Mouse (Mus musculus): ENCODE results near the gene Prr14l.
"Not testable (repeated sequence)": the region's sequence is repeated elsewhere in the genome, so short reads cannot be mapped to it uniquely, and the experiment has no call there.

Gene Prr14l

GRCm38 (mm10) chr5:32853731-32854507 lies at the start of gene Prr14l:
Gene Prr14l, minus strand, starts transcription at chr5:32854256.
- DNase-seq (ENCODE audit: low spot score in 2 of 2), result peak; percentile 98 to 100

- DNase-seq (ENCODE audit: low spot score in 2 of 2), result no peak
Observed at GRCm38 (mm10) chr5:32886739-32887138, 32.7 kb upstream of the Prr14l start.

DNA sequence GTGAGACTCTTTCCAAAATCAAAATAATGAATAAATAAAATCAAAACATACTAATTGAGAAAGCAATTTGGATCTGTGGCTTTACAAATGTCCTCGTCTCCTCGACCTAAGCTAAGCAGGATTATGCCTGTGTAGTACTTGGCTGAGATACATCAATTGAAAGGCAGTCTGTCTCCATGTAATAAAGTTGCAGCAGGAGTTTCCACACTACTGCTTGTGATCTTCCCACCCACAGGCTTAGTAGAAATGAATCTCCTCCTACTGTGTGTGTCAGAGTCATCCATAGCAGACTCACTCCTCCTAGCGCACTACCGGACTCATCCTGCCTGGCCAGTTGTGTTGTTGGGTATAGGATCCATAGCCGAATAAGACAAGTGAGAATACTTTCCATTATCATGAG lies 18.3 kb upstream of the Prr14l start:
- no peak for DNase-seq (ENCODE audit: low spot score in 2 of 2)

DNA sequence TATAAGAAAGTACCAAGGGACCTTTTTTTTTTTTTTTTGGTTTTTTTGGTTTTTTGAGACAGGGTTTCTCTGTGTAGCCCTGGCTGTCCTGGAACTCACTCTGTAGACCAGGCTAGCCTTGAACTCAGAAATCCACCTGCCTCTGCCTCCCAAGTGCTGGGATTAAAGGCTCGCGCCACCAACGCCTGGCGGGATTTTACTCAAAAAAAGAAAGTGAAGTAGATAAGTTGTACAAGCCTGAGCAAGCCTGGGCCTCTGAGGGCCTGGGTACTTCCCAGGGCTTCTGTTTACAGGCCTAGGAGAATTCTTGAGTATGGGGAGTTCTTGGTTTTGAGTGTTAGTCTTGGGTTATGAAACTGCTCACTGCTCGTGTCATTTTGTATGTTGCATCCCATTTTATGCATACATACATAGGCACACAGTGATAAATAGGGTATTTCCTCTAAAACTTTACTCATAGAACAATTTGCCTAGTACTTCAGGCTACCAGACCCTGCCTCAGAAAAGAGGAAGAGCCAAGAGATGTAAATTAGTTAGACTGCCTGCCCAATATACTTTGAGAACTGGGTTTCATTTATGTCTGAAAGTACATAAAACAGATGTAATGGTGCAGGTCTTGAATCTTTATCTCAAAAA lies 15.5 kb upstream of the Prr14l start:
- DNase-seq (ENCODE audit: low spot score in 2 of 2), result no peak

DNA sequence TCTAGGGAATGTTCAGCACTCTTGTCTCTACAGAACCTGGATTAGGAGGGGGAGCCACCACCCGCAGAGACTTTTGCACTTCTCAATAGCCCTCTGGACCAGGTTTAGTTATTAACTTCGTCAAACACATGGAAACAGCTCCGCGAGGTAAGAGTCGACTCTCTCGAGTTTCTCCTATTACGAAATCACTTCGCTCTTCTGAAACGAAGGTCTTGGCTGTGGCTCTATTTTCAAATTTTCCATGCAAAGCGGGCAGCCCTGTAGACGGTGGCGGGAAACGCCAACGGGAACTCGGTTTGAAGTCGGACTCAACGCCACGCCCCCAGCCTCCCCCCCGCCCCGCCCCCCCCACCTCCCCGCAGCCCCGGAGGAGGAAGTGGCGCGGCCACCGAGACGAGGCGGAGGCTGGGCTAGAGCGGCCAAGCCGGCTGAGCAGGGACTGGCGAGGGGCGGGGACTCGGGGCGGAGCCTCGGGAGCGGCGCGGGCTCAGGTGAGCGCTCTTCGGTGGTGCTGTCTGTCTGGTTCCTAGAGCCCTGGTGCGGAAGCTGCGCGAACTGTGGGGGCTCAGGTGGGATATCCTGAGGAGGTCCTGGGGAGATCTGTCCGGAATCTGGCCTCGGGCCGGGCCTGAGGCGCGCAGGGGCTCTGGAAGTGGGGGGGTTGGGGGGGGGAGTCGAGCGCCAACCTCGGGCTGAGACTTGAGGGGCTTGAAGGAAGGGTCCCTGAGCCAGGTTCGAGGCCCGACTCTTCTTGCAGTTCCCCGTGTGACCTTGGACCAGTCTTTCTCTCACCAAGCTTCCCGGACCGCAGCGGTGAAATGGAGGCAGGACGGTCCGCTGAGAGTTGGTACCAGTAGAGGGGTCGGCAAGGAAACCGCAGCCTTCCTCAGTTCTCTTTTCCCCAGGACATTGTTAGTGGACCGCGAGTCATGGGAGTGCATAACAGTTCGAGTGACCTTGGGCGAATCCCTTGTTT lies 9.5 kb upstream of the Prr14l start, which contains the start of gene Depdc5:
Gene Depdc5, plus strand, starts transcription at position 449 of the 976 bp plus-strand sequence.
- DNase-seq (ENCODE audit: low spot score in 2 of 2), result peak; percentile 98 to 99

DNA sequence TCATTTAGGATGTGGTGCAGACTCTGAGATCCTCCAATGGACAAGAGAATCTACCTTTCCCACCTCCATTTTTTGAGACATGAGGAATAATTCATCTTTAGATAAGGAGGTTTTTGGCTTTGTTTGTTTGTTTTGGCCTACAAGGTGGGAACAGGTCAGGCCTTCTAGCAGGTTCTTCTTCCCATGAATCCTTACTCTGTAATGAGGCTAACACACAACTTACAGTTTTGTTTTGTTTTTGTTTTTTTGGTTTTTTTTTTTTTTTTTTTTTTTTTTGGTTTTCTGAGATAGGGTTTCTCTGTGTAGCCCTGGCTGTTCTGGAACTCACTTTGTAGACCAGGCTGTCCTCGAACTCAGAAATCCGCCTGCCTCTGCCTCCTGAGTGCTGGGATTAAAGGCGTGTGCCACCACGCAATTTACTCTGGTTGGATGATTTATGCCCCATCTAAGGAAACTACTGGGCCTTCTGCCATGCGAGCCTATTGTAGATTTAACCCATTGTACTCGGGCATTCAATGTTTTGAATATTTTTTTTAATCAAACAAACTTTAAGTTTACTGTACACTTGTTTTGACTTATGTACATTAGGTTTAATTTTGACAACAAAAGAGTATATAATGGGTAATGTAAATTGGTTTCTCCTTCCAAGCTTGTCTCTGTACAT lies 8.5 kb upstream of the Prr14l start:
- no peak for DNase-seq (ENCODE audit: low spot score in 2 of 2)

GRCm38 (mm10) chr5:32861082-32861481 lies 7.0 kb upstream of the Prr14l start:
- DNase-seq (ENCODE audit: low spot score in 2 of 2), result no peak

DNA sequence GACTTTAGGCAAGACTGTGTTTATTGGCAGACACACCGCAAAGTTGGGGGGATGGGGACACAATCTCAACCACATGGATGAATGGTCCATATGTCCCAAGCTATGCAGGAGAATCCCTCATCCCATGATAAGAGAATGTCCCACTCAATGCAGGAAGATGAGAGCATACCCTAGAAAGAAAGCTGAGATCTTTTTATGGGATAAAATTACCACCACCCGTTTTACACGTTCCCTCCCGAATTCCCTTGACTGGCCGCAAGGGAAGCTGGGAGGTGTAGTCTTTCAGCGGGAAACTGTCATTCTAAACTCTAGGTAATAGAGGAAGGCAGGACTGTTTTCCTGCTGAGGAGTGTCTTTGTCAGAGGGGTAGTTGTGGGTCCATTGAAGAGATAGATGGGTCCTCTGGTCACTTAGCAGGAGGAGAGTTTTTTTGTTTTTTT lies 3.7 kb upstream of the Prr14l start:
- DNase-seq (ENCODE audit: low spot score in 2 of 2), result peak in 1 of 2 experiments; percentile 25

- DNase-seq (ENCODE audit: low spot score in 2 of 2), result not testable (repeated sequence)
Observed at GRCm38 (mm10) chr5:32855274-32855673, 1.2 kb upstream of the Prr14l start.

GRCm38 (mm10) chr5:32854818-32855217 lies 762 bp upstream of the Prr14l start:
- no peak for DNase-seq (ENCODE audit: low spot score in 2 of 2)

DNA sequence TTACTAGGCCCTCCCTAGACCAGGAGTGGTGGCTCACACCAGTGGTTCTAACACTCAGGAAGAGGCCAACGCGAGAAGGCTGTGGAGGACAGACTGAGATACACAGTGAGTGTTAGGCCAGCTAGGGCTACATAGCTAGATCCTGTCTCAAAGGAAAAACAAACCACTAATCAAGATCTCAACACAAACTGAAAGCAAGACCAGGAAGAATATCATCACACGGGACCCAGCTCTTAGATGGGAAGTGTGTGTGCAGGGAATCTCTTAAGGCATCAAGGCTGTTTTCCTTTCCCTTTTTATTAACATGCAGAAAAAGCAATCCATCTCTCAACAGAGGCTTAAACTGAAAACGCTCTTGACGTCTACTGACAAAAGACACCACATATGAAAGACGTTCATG lies 2.0 kb downstream of the Prr14l start:
- no peak for DNase-seq (ENCODE audit: low spot score in 2 of 2)

- not testable (repeated sequence) for DNase-seq (ENCODE audit: low spot score in 2 of 2)
Observed at GRCm38 (mm10) chr5:32849580-32849979, 4.5 kb downstream of the Prr14l start.

- DNase-seq (ENCODE audit: low spot score in 2 of 2), result no peak
Observed at GRCm38 (mm10) chr5:32849178-32849577, 4.9 kb downstream of the Prr14l start.

GRCm38 (mm10) chr5:32840029-32840428 lies 14.0 kb downstream of the Prr14l start:
- DNase-seq (ENCODE audit: low spot score in 2 of 2), result no peak

DNA sequence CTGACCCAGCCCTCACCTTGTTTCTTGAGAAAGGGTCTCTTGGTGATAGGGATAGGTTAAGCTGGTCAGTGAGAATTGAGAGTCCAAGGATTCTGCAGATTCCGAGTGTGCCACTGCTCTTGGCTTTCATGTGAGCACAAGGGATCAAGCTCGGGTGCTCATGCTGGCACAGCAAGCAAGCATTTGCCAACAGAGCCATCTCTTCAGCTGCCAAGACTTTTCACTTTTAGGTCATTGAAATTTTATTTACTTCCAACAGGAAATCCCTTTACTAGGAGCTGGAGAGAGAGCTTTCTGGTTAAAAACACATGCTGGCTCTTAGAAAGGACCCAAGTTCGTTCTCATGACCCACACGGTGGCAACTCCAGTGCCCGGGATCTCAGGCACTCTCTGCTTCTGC lies 17.1 kb downstream of the Prr14l start:
- no peak for DNase-seq (ENCODE audit: low spot score in 2 of 2)

- no peak for DNase-seq (ENCODE audit: low spot score in 2 of 2)
Observed at GRCm38 (mm10) chr5:32834497-32834896, 19.6 kb downstream of the Prr14l start.

DNA sequence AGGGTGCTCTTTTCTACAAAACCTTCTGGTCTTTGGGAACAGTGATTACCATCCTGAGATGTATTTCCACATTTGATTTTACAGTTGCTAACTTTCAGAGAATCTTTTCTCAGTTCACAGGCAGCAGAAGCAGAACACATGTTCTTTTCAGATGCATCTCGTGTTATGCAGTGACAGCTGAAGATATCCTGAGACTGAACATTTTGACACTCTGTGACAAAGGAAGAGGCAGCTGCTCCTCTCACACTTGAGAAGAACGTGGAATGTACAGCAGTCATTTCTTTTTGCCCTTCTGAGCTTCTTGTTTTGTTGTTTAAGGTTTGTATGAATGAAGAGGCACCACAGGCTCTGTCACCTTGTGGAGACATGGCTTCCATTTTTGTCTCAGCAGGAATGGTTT lies 24.0 kb downstream of the Prr14l start:
- no peak for DNase-seq (ENCODE audit: low spot score in 2 of 2)

DNA sequence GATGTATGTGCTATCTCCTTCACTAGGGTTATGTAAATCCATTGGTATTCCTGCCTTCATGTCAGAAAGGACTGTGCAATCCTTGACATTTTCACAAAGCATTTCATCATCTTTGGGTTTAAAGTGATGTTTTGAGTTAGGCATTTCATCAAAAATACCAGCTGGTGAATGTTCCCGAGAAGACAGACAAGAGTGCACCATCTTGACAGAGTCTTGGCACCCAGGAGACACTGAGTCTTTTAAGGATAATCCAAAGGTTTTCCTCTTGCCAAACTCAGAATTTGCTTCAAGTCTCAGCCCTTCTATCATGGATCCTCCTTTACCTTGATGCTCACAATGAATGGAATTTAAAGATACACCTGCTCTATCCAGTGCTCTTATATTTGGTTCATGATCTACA lies 25.3 kb downstream of the Prr14l start:
- DNase-seq (ENCODE audit: low spot score in 2 of 2), result not testable (repeated sequence)

DNA sequence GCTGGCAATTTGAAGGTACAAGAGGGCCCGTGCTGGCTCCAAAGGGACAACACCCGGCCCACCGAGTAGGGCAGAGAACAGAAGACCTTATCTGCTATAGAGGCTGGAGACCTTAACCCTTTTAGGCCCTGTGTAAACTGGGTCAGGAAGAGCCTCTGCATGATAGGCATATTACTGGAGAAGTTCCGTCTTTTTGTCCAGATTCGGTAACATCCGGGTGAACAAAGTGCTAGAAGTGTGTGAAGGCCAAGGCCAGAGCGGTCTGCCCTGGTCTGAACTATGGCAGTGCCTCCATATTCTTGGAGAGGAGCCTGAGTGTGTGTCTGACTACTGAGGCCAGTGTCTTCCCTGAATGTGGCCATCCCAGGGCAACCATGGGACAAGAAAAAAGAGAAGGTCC lies 27.0 kb downstream of the Prr14l start, which contains the start of gene Gm20671:
Gene Gm20671, minus strand, starts transcription at position 101 of the 400 bp plus-strand sequence.
- DNase-seq (ENCODE audit: low spot score in 2 of 2), result no peak

- no peak for DNase-seq (ENCODE audit: low spot score in 2 of 2)
Observed at GRCm38 (mm10) chr5:32820471-32820870, 33.6 kb downstream of the Prr14l start.

GRCm38 (mm10) chr5:32815396-32815795 lies 38.7 kb downstream of the Prr14l start:
- no peak for DNase-seq (ENCODE audit: low spot score in 2 of 2)
